Mouse (Mus musculus) layer of hippocampus, adult 2 months (tissue): ENCODE measurements around the gene Sipa1l3. TPM values are rescaled to one million over a fixed set of nuclear protein-coding genes. Genes with fewer than 3 reads are reported as not detected.
A peak's percentile ranks its signal among the peaks of the same experiment; 100 is the strongest.

Source experiments
- DNase-seq, 2 experiments: peaks; one replicate each; pipeline ENCODE4 v3.0.0; 2022; ENCODE audit warnings: low spot score in 2 of 2
- H3K27ac ChIP-seq: fragments of 200-600 bp; 2 replicates; pipeline ENCODE4 v1.8.1; 2022
- H3K4me3 ChIP-seq: fragments of 200-600 bp; 2 replicates; pipeline ENCODE4 v1.8.1; 2022; ENCODE audit warnings: mild to moderate bottlenecking
- CTCF ChIP-seq: fragments of 200-600 bp; conservative IDR thresholded peaks from 2 replicates; pipeline ENCODE4 v1.8.1; 2022; ENCODE audit warnings: antibody characterized with exemption, mild to moderate bottlenecking, moderate library complexity
- total RNA-seq, 2 experiments: library from RNA; stranded (reverse); gene quantifications; 2 replicates each; pipeline ENCODE4 v1.2.3; 2021

Gene Sipa1l3
- total RNA-seq, 2 experiments from 2014 or later: 240 to 260 TPM

DNA sequence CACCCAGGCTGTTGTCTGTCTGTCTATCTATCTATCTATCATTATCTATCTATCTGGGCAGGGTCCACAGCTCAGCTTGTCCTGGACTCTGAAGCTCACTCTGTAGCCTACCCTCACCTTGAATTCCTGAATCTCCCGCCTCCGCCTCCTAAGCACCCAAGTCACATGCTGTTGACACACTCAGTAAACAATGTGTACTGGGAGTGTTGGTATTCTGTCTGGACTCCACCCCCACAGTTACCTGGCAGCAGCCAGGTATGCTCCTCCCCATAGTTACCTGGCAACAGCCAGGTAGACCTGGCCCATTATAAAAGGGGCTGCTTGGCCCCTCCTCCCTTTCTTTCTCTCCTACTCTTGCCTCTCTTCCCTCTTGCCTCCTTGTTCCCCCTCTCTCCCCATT, 230.4 kb downstream of the Sipa1l3 start:
- no peak for TF ChIP-seq CTCF
- no peak for DNase-seq
- Histone ChIP-seq H3K27ac (no peak overlapping the region), H3K4me3 (no peak overlapping the region)

DNA sequence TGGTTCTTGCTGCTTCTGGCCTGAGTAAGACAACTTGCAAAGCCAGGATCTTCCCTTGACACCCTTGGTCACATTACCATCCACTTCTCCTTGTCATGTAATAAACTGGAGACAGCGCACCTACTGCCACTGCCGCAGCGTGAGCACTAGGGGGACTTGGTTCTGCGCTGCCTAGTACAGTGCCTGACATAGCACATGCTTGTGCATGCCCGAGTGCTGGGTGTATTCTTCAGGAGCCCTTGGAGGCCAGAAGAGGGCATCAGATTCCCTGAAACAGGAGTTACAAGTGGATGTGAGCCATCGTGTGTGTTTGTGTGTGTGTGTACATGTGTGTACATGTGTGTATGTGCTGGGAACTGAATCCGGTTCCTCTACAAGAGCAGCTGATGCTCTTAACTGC, 231.0 kb downstream of the Sipa1l3 start:
- no peak overlapping the region for H3K27ac ChIP-seq
- DNase-seq: no peak
- TF ChIP-seq CTCF: peak; percentile 42
- H3K4me3 ChIP-seq: no peak overlapping the region

DNA sequence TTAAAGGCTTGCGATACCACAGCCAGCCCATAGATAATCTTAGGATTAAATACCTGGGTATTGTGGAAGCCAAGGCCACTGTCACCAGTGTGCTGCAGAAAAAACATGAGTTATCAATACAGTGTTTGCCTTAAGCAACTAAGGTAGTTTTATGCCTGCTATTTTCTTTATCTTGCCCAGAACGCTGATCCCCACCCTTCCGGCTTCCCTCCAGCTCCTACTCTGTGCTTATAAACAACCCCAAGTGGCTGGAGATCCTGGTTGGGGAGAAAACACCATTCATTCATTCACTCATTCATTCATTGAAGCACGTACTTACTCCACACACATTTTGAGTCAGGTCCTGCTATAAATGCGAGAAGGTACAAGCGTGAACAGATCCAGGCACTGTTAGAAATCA, 233.9 kb downstream of the Sipa1l3 start:
- no peak overlapping the region for H3K27ac ChIP-seq
- H3K4me3 ChIP-seq: no peak overlapping the region
- no peak for TF ChIP-seq CTCF
- no peak for DNase-seq

DNA sequence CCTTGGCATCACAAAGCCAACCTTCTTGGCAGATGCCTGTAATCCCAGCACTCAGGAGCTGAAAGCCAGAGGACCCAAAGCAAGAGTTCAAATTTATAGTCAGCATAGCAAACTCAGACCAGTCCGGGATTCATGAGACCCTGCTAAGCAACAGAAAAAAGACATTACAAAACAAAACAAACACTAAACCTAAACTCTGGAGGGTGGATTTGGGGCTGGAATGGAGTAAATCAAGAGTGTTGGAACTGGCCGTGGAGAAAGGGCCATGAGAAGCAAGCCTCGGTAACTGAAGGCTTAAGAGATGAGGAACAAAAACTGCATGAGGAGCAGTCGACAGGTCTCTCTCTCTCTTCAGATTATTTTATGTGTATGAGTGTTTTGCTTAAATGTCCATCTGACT, 234.6 kb downstream of the Sipa1l3 start:
- no peak overlapping the region for H3K4me3 ChIP-seq
- DNase-seq: no peak
- TF ChIP-seq CTCF: no peak
- H3K27ac ChIP-seq: no peak overlapping the region

DNA sequence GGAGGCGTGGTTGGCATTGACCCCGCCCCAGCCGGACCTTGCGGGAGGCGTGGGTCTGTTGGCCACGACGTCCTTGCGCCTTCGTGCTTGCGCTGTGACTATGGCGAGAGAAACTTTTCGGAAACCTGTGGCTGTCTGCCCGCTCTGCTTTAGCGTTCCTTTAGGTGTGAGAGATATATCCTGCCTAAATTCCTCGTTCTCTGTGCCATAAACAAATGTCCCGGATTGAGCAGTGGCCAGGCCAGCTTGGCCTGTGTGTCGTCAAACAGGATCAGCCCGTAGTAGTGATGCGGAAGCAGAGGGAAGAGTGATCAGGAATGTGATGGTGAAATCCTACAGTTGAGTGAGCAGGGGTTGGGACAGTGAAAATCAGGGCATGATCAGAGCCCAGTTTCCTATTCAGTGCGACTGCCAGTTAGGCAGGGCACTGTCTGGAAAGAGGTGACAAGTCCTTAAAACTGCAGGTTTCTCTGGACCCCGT, 236.3 kb downstream of the Sipa1l3 start:
- no peak for TF ChIP-seq CTCF
- Histone ChIP-seq H3K27ac (peak overlapping the region; percentile 64; the same call in 1 of the 2 replicates), H3K4me3 (peak overlapping the region; percentile 68)
- DNase-seq: no peak

DNA sequence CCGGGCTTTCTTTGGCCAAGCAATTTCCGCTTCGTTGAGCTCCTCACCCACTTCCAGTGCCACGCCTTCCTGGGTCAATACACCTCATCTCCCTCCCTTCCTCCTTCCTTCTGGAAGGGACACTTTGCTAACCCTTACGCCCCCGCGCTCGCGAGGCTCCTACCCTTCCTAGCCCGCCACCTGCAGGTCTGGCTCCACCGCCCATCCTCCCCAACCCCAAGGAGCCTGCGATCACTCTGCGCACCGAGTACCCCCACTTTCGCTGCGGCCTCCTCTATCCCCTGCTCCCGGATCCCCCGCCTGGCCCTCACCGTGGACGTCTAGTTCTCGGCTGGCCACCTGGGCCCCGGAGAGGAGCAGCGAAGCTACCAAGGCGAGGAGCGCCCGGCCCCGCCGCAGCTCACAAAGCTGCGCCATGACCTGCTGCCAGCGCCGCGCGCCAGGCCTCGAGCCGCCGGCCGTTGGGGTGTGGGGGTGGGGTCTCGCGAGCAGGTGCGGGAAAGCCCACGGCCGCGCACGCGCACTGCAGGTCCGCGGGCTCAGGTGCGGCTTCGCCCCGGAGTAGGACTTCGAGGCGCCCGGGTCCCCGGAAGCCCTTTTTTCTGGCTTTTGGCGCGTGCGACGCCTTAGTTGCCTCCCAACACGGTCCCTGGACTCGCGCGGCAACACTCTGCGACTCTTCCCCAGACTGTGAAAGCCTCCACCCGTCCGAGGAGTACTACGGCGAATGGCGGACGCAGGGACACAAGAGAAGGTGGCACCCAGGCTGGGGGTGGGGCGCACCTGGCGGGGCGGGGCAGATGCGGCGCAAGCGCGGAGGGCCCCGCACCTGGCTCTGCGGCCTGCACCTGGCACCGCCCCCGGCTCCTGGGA, 237.0 kb downstream of the Sipa1l3 start, which contains the start of gene Spint2:
Gene Spint2 (minus strand): TSS at position 712 of the 873 bp plus-strand sequence.
- TF ChIP-seq CTCF: peak; percentile 31; the same call in 1 of the 2 replicates
- peak within 1 kb of the TSS; percentile 64 for H3K27ac ChIP-seq

DNA sequence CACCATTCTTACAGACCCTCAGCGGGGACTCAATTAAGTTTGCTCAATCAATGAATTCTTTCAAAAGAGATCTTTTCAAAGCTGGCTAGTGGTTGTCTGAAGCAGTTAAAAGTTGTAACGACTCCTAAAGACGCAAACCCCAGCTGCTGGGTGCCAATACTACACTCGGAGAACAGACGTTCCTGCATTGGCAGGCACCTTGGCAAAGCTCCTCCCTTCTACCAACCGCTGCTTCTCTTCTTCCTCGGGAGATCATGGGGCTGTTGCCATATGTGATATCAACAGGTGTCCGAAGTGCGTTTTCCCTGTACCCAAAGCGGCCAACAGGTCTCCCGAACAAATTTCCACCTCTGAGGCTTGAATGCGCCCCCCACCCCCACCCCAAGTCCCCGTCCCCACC, 237.6 kb downstream of the Sipa1l3 start:
- no peak for DNase-seq
- TF ChIP-seq CTCF: no peak

More for the DNA sequence above, 237.0 kb downstream of the Sipa1l3 start, which contains the start of gene Spint2:
- H3K4me3 ChIP-seq: peak within 1 kb of the TSS; percentile 68
- no peak for DNase-seq

DNA sequence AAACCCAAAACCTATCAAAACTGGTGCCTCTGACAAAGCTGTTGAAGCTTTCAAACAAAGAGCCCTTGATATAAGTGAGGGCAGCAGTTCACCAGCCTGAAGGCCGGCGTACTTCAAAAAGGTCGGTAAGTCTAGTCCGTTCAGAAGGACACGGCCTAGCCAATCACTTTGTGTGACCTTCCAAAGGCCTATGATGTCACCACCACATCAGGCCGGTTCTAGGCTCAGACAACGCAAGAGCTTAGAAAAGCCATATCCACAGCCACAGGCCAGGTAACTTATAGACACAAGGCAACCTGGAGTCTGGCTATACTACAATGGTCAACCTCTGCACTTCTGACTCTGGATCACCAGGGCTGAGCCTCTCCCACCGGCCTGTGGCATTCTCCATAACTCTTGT, 238.5 kb downstream of the Sipa1l3 start:
- Histone ChIP-seq H3K4me3 (no peak overlapping the region), H3K27ac (no peak overlapping the region)
- no peak for DNase-seq
- TF ChIP-seq CTCF: no peak

More for the DNA sequence above, 237.6 kb downstream of the Sipa1l3 start:
- Histone ChIP-seq H3K27ac (no peak overlapping the region), H3K4me3 (peak overlapping the region; percentile 68)

DNA sequence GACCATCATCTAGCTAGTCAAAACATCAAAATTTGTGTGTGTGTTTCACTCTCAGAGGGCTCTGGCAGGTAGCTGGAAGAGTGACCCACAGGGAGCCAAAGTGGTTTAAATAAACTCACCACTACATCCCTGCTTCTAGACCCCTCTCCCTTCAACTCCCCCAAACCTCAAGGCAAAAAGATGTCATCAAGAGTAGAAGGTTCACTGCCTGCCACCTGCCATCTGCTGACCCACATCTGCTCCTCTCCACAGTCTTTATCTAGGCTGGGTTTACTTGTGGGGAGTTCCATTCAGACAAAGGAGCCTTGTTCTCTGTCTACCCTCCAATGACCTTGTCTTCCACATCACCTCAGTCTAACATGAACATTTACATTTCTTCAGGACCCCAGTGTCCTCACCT, 239.2 kb downstream of the Sipa1l3 start:
- TF ChIP-seq CTCF: no peak
- Histone ChIP-seq H3K4me3 (no peak overlapping the region), H3K27ac (no peak overlapping the region)
- DNase-seq: no peak

DNA sequence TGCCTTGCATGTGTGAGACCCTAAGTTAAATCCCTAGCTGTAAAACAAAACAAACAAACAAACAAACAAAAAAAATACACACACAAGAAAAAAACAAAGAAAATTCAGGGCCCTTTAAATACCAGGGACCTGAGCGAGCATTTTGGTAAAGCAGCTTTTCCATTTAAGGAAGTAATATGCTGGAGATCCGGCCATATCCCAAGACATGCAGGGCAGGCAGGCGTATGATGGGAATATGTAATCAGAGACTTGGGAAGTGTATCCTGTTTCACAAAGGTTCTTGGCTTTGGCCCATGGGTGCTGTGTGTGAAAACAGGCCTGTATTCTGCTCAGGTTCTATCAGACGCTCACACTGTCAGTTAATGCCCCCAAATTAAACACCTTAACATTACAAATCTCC, 240.9 kb downstream of the Sipa1l3 start:
- H3K27ac ChIP-seq: no peak overlapping the region
- TF ChIP-seq CTCF: no peak
- no peak overlapping the region for H3K4me3 ChIP-seq
- DNase-seq: no peak

DNA sequence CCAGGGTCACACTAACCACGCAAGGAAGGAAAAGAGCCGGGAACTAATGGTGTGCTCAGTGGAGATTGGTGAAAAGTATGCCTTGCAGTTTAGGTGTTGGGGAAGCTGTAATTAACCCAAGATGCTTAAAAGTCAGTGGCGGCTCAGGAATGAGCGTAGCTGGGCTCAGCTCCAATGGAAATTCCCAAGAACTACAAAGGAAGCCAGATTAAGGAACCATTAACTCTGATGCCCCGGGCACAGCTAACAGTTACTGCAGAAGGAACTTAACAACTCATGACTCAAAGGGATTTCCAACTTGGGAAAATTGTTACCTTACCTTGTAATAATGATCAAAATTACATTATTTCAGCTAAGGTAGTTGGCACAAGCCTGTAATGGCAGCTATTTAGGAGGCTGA, 241.7 kb downstream of the Sipa1l3 start:
- TF ChIP-seq CTCF: no peak
- no peak overlapping the region for H3K27ac ChIP-seq

DNA sequence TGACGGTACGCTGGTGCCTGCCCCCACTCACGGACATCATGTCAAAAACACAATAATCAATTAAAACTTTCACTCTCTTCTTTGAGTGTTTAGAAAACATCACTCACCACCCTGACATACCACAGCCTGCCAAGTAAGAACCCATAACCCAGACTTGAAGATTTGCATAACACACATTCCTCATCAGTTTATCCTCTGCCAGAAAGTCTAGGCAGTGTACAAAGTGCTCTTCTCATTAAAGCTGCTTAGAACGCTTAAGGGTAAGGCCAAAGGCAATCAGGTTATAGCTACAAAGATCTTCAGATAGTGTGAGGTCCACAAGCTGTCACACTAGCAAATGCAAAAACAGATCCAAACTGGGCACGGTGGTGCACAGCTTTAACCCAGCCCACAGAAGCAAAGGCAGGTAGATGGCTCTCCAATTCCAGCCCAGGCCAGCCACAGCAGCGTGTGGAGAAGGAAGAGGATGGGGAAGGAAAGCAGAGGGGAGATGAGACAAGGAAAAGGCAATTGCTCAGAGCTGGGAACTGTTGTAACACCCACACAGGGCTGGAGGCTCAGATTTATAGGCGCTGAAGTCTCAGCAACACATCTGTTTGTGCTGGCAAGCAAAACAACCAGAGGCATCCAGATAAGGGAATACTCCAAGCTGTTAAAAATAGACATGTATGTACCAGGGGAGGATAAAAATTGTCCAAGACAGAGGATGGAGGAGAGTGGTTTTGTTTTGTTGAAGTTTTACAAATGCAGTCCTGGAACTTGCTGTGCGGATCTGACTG, 246.6 kb downstream of the Sipa1l3 start:
- Histone ChIP-seq H3K27ac (peak overlapping the region; percentile 39; the same call in 1 of the 2 replicates), H3K4me3 (no peak overlapping the region)
- DNase-seq: no peak
- no peak for TF ChIP-seq CTCF

More for the DNA sequence above, 241.7 kb downstream of the Sipa1l3 start:
- DNase-seq: no peak
- no peak overlapping the region for H3K4me3 ChIP-seq

DNA sequence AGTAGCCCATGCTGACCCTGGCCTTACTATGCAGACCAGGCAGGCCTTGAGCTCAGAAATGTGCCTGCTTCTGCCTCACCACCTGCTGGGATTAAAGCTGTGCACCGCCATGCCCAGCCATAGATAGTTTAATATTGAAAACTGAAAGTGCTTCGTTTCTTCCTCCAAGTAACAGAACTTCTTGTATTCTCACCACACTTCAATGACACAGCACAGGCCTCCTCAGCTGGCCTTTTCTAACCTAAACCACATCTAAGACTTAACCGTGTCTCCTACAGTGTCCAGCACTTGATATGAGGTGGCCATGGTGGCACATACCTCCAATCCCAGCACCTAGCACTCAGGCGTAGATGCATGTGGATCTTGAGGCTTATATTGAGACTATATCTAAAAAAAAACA, 248.0 kb downstream of the Sipa1l3 start:
- H3K4me3 ChIP-seq: no peak overlapping the region
- no peak for DNase-seq
- no peak for TF ChIP-seq CTCF
- no peak overlapping the region for H3K27ac ChIP-seq

Other genes starting within 250 kb of the Sipa1l3 start
- 10 to 100 TPM; 18.3 to 21.7 TPM for gene Spint2, start 236.7 kb downstream of the Sipa1l3 start, total RNA-seq
- gene Ppp1r14a, start 229.3 kb downstream of the Sipa1l3 start, total RNA-seq: 10 to 100 TPM; 20.8 to 21.6 TPM
- 100 to 1,000 TPM; 106 to 113 TPM for gene Dpf1, start 214.7 kb downstream of the Sipa1l3 start, total RNA-seq
- gene Catsperg2, start 208.4 kb upstream of the Sipa1l3 start, total RNA-seq: under 1 TPM in 1 of 2 experiments, not detected in 1; 0.20 TPM
- gene Zfp84, start 249.9 kb upstream of the Sipa1l3 start, total RNA-seq: 10 to 100 TPM; 17.6 to 20.1 TPM